Mouse (Mus musculus): ENCODE measurements at regions not wholly inside any gene's neighbourhood (a gene's known extent, or its start where the extent isn't known, plus 50 kb on each side); places are given as distances from the start of the nearest gene placed in this dataset.

- no peak overlapping the region for H3K4me2 ChIP-seq (replicated peaks; ENCODE audit: low read depth)
- H3K4me1 ChIP-seq (replicated peaks; ENCODE audit: control insufficient read depth, insufficient read depth, low read length) = no peaks in the 10 kb centered on the region
- no peak overlapping the region for H3K9ac ChIP-seq (ENCODE audit: low read depth, low read length)
- TF ChIP-seq CTCF (IDR thresholded peaks at IDR 0.05; ENCODE audit: low read depth) = no peak
- no peaks in the 10 kb centered on the region for H3K27me3 ChIP-seq (replicated peaks; ENCODE audit: control insufficient read depth, insufficient read depth, low read length)
- no peak overlapping the region for H3K4me3 ChIP-seq (ENCODE audit: low read depth, low read length)
- ATAC-seq = no peak
- H3K27ac ChIP-seq (ENCODE audit: low read depth, low read length) = no peak overlapping the region
- WGBS = 81% methylated on average over 15 of the region's 15 CpGs
- no peaks in the 10 kb centered on the region for H3K36me3 ChIP-seq (ENCODE audit: control insufficient read depth, insufficient read depth)
- no peaks in the 10 kb centered on the region for H3K9me3 ChIP-seq (ENCODE audit: control insufficient read depth)
These were observed 156.2 kb upstream of the Tom1l1 start for GRCm38 (mm10) chr11:90844266-90844924.

GRCm38 (mm10) chr11:90838161-90838560 is 150.0 kb upstream of the Tom1l1 start:
- no peak for ATAC-seq
- Histone ChIP-seq H3K4me2 (replicated peaks; ENCODE audit: low read depth) (no peak overlapping the region), H3K4me1 (replicated peaks; ENCODE audit: control insufficient read depth, insufficient read depth, low read length) (no peaks in the 10 kb centered on the region), H3K4me3 (ENCODE audit: low read depth, low read length) (no peak overlapping the region), H3K36me3 (ENCODE audit: control insufficient read depth, insufficient read depth) (no peaks in the 10 kb centered on the region), H3K27ac (ENCODE audit: low read depth, low read length) (no peak overlapping the region), H3K27me3 (replicated peaks; ENCODE audit: control insufficient read depth, insufficient read depth, low read length) (no peaks in the 10 kb centered on the region), H3K9ac (ENCODE audit: low read depth, low read length) (no peak overlapping the region), H3K9me3 (ENCODE audit: control insufficient read depth) (no peaks in the 10 kb centered on the region)
- TF ChIP-seq CTCF (IDR thresholded peaks at IDR 0.05; ENCODE audit: low read depth) = no peak
- WGBS = 87% methylated on average over 1 of the region's 1 CpGs

GRCm38 (mm10) chr11:90824761-90825160 is 136.6 kb upstream of the Tom1l1 start:
- ATAC-seq = no peak
- Histone ChIP-seq H3K36me3 (ENCODE audit: control insufficient read depth, insufficient read depth) (no peaks in the 10 kb centered on the region), H3K4me1 (replicated peaks; ENCODE audit: control insufficient read depth, insufficient read depth, low read length) (no peaks in the 10 kb centered on the region), H3K4me3 (ENCODE audit: low read depth, low read length) (no peak overlapping the region), H3K27me3 (replicated peaks; ENCODE audit: control insufficient read depth, insufficient read depth, low read length) (no peaks in the 10 kb centered on the region), H3K4me2 (replicated peaks; ENCODE audit: low read depth) (no peak overlapping the region), H3K9me3 (ENCODE audit: control insufficient read depth) (no peaks in the 10 kb centered on the region), H3K9ac (ENCODE audit: low read depth, low read length) (no peak overlapping the region), H3K27ac (ENCODE audit: low read depth, low read length) (no peak overlapping the region)
- TF ChIP-seq CTCF (IDR thresholded peaks at IDR 0.05; ENCODE audit: low read depth) = no peak
- WGBS = 65% methylated on average over 5 of the region's 5 CpGs

DNA sequence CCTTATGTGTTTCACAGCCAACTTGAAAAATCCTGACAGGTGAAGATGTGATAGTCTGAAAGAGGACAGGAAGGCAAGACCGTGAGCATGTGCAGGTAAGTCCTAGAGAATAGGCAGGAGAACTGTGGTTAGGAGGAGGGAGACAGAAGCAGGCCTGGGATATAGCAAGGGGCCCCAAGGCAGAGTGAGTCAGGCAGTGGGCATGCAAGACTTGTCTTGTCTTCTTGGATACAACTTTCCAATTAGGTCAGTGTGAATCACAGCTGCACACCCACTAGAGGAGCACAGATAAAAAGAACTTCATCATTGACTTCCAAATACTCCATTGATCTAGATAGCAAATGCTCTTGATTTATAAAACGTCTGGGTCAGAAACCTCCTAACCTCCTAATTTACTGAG is 128.6 kb upstream of the Tom1l1 start:
- 66% methylated on average over 2 of the region's 2 CpGs for WGBS
- no peak overlapping the region for H3K4me3 ChIP-seq (ENCODE audit: low read depth, low read length)
- no peak for TF ChIP-seq CTCF (IDR thresholded peaks at IDR 0.05; ENCODE audit: low read depth)
- no peaks in the 10 kb centered on the region for H3K9me3 ChIP-seq (ENCODE audit: control insufficient read depth)
- H3K4me1 ChIP-seq (replicated peaks; ENCODE audit: control insufficient read depth, insufficient read depth, low read length) = no peaks in the 10 kb centered on the region
- H3K9ac ChIP-seq (ENCODE audit: low read depth, low read length) = no peak overlapping the region
- H3K27me3 ChIP-seq (replicated peaks; ENCODE audit: control insufficient read depth, insufficient read depth, low read length) = no peaks in the 10 kb centered on the region
- no peak overlapping the region for H3K27ac ChIP-seq (ENCODE audit: low read depth, low read length)
- H3K4me2 ChIP-seq (replicated peaks; ENCODE audit: low read depth) = no peak overlapping the region
- ATAC-seq = no peak
- H3K36me3 ChIP-seq (ENCODE audit: control insufficient read depth, insufficient read depth) = no peaks in the 10 kb centered on the region

- Histone ChIP-seq H3K36me3 (ENCODE audit: control insufficient read depth, insufficient read depth) (no peaks in the 10 kb centered on the region), H3K9me3 (ENCODE audit: control insufficient read depth) (no peaks in the 10 kb centered on the region), H3K27ac (ENCODE audit: low read depth, low read length) (no peak overlapping the region), H3K27me3 (replicated peaks; ENCODE audit: control insufficient read depth, insufficient read depth, low read length) (no peaks in the 10 kb centered on the region), H3K4me3 (ENCODE audit: low read depth, low read length) (no peak overlapping the region), H3K4me2 (replicated peaks; ENCODE audit: low read depth) (no peak overlapping the region), H3K9ac (ENCODE audit: low read depth, low read length) (no peak overlapping the region), H3K4me1 (replicated peaks; ENCODE audit: control insufficient read depth, insufficient read depth, low read length) (no peaks in the 10 kb centered on the region)
- no peak for TF ChIP-seq CTCF (IDR thresholded peaks at IDR 0.05; ENCODE audit: low read depth)
- ATAC-seq = no peak
- 59% methylated on average over 5 of the region's 5 CpGs for WGBS
These were observed 126.3 kb upstream of the Tom1l1 start for GRCm38 (mm10) chr11:90814471-90814870.

DNA sequence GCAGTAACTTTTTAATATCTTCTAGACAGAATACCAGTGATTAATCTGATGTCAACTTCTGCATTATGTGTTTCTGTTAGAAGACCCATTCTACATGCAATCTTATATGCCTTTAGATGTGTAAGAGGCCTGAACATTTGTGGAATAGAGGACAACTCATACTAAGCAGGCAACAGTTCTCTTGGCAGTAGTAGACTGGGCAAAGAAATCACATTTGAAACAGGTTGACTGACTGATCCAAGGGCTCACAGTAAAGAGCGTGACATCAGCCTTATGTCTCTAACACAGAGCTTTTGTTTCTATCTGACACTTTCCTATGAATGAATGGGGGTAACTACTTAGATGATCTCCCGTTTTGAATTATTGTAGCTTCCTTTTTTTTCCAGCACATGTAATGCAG is 124.8 kb upstream of the Tom1l1 start:
- no peaks in the 10 kb centered on the region for H3K27me3 ChIP-seq (replicated peaks; ENCODE audit: control insufficient read depth, insufficient read depth, low read length)
- H3K4me2 ChIP-seq (replicated peaks; ENCODE audit: low read depth) = no peak overlapping the region
- no peak overlapping the region for H3K27ac ChIP-seq (ENCODE audit: low read depth, low read length)
- no peak overlapping the region for H3K4me3 ChIP-seq (ENCODE audit: low read depth, low read length)
- WGBS = 75% methylated on average over 2 of the region's 2 CpGs
- H3K9me3 ChIP-seq (ENCODE audit: control insufficient read depth) = no peaks in the 10 kb centered on the region
- no peaks in the 10 kb centered on the region for H3K36me3 ChIP-seq (ENCODE audit: control insufficient read depth, insufficient read depth)
- H3K4me1 ChIP-seq (replicated peaks; ENCODE audit: control insufficient read depth, insufficient read depth, low read length) = no peaks in the 10 kb centered on the region
- no peak overlapping the region for H3K9ac ChIP-seq (ENCODE audit: low read depth, low read length)
- no peak for ATAC-seq
- TF ChIP-seq CTCF (IDR thresholded peaks at IDR 0.05; ENCODE audit: low read depth) = no peak

DNA sequence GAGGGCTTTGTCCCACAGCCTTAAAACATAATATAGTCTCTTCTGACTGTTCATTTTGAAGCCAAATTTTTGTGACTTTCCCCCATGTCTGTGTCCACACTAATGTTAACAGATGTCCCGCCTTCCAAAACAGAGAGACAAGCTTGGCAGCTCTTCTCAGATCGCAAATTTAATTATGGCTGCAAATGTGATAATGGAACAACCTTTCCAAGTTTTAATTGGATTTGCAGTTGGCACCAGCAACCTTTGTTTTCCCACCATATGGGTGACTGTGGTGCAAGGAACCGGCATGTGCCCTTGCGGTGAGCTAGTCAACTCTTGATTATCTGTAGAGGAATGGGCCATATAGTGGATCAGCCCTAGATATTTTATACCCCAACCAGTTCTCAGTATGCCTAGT is 124.4 kb upstream of the Tom1l1 start:
- Histone ChIP-seq H3K27me3 (replicated peaks; ENCODE audit: control insufficient read depth, insufficient read depth, low read length) (no peaks in the 10 kb centered on the region), H3K4me1 (replicated peaks; ENCODE audit: control insufficient read depth, insufficient read depth, low read length) (no peaks in the 10 kb centered on the region), H3K9ac (ENCODE audit: low read depth, low read length) (no peak overlapping the region), H3K4me2 (replicated peaks; ENCODE audit: low read depth) (no peak overlapping the region), H3K9me3 (ENCODE audit: control insufficient read depth) (no peaks in the 10 kb centered on the region), H3K4me3 (ENCODE audit: low read depth, low read length) (no peak overlapping the region), H3K27ac (ENCODE audit: low read depth, low read length) (no peak overlapping the region), H3K36me3 (ENCODE audit: control insufficient read depth, insufficient read depth) (no peaks in the 10 kb centered on the region)
- TF ChIP-seq CTCF (IDR thresholded peaks at IDR 0.05; ENCODE audit: low read depth) = no peak
- no peak for ATAC-seq
- WGBS = 92% methylated on average over 4 of the region's 4 CpGs
